Mouse (Mus musculus) brain, adult 2 months (tissue): ENCODE measurements around the gene Pik3cd.
A peak's percentile ranks its signal among the peaks of the same experiment; 100 is the strongest.
"Not testable (repeated sequence)": the region's sequence is repeated elsewhere in the genome, so short reads cannot be mapped to it uniquely, and the experiment has no call there.

Experiments used
- DNase-seq: peaks from one replicate; pipeline ENCODE4 v3.0.0; 2011; ENCODE audit warnings: low read depth, low spot score

The Pik3cd gene

GRCm38 (mm10) chr4:149702210-149702979 lies at the start of gene Pik3cd:
Pik3cd (minus strand) TSS chr4:149702571.
- DNase-seq = peak; percentile 53

- DNase-seq = no peak
Observed at GRCm38 (mm10) chr4:149750671-149751070, 48.3 kb upstream of the Pik3cd start.

- not testable (repeated sequence) for DNase-seq
Observed at GRCm38 (mm10) chr4:149749663-149750015, 47.3 kb upstream of the Pik3cd start.

GRCm38 (mm10) chr4:149749003-149749662 lies 46.8 kb upstream of the Pik3cd start:
- DNase-seq = peak; percentile 50

- no peak for DNase-seq
Observed at GRCm38 (mm10) chr4:149744119-149744518, 41.7 kb upstream of the Pik3cd start.

GRCm38 (mm10) chr4:149742011-149742530 lies 39.7 kb upstream of the Pik3cd start:
- no peak for DNase-seq

- no peak for DNase-seq
Observed at GRCm38 (mm10) chr4:149740301-149740700, 37.9 kb upstream of the Pik3cd start.

GRCm38 (mm10) chr4:149739478-149739877 lies 37.1 kb upstream of the Pik3cd start:
- no peak for DNase-seq

- peak; percentile 98 for DNase-seq
Observed at GRCm38 (mm10) chr4:149737383-149738324, 35.3 kb upstream of the Pik3cd start, which contains the start of gene Tmem201. Tmem201 (minus strand) TSS chr4:149738044.

- DNase-seq = peak; percentile 97
Observed at GRCm38 (mm10) chr4:149736581-149736980, 34.2 kb upstream of the Pik3cd start.

GRCm38 (mm10) chr4:149735624-149736250 lies 33.4 kb upstream of the Pik3cd start:
- DNase-seq = no peak

GRCm38 (mm10) chr4:149734730-149735475 lies 32.5 kb upstream of the Pik3cd start:
- DNase-seq = peak; percentile 96

GRCm38 (mm10) chr4:149734246-149734645 lies 31.9 kb upstream of the Pik3cd start:
- no peak for DNase-seq

GRCm38 (mm10) chr4:149733748-149734147 lies 31.4 kb upstream of the Pik3cd start:
- DNase-seq = peak; percentile 66

- DNase-seq = peak; percentile 61
Observed at GRCm38 (mm10) chr4:149732800-149733199, 30.4 kb upstream of the Pik3cd start.

- DNase-seq = no peak
Observed at GRCm38 (mm10) chr4:149732313-149732712, 29.9 kb upstream of the Pik3cd start.

GRCm38 (mm10) chr4:149730827-149731226 lies 28.5 kb upstream of the Pik3cd start:
- no peak for DNase-seq

- no peak for DNase-seq
Observed at GRCm38 (mm10) chr4:149728810-149729209, 26.4 kb upstream of the Pik3cd start.

- no peak for DNase-seq
Observed at GRCm38 (mm10) chr4:149727636-149728035, 25.3 kb upstream of the Pik3cd start.

- peak; percentile 93 for DNase-seq
Observed at GRCm38 (mm10) chr4:149725661-149726350, 23.4 kb upstream of the Pik3cd start.
